Mouse (Mus musculus) heart, adult 9 months (tissue): Measurements from ENCODE around the gene Dlgap1.

Experiments used
- DNase-seq, 2 experiments: peaks; one replicate each; pipeline ENCODE4 v3.0.0; 2022; ENCODE audit warnings: low spot score in 2 of 2

The Dlgap1 gene

GRCm38 (mm10) chr17:70457103-70457502 lies 488.2 kb downstream of the Dlgap1 start:
- no peak for DNase-seq

GRCm38 (mm10) chr17:70462231-70462630 lies 493.4 kb downstream of the Dlgap1 start:
- DNase-seq = no peak

GRCm38 (mm10) chr17:70462771-70463491 lies 494.1 kb downstream of the Dlgap1 start:
- no peak for DNase-seq

GRCm38 (mm10) chr17:70466413-70466812 lies 497.5 kb downstream of the Dlgap1 start:
- DNase-seq = no peak

GRCm38 (mm10) chr17:70470970-70471371 lies 502.1 kb downstream of the Dlgap1 start:
- no peak for DNase-seq

GRCm38 (mm10) chr17:70472162-70472561 lies 503.3 kb downstream of the Dlgap1 start:
- DNase-seq = no peak

GRCm38 (mm10) chr17:70473871-70474270 lies 505.0 kb downstream of the Dlgap1 start:
- DNase-seq = no peak

- DNase-seq = no peak
Observed at GRCm38 (mm10) chr17:70483716-70484115, 514.8 kb downstream of the Dlgap1 start.

- no peak for DNase-seq
Observed at GRCm38 (mm10) chr17:70485668-70486067, 516.8 kb downstream of the Dlgap1 start.

- no peak for DNase-seq
Observed at GRCm38 (mm10) chr17:70486259-70486658, 517.4 kb downstream of the Dlgap1 start.

- DNase-seq = no peak
Observed at GRCm38 (mm10) chr17:70486831-70487230, 518.0 kb downstream of the Dlgap1 start.

- peak in 1 of 2 experiments; percentile 2 for DNase-seq
Observed at GRCm38 (mm10) chr17:70488784-70489265, 520.0 kb downstream of the Dlgap1 start.

- DNase-seq = no peak
Observed at GRCm38 (mm10) chr17:70491575-70491974, 522.7 kb downstream of the Dlgap1 start.

- no peak for DNase-seq
Observed at GRCm38 (mm10) chr17:70494338-70494737, 525.5 kb downstream of the Dlgap1 start.

- no peak for DNase-seq
Observed at GRCm38 (mm10) chr17:70498256-70498655, 529.4 kb downstream of the Dlgap1 start.

- no peak for DNase-seq
Observed at GRCm38 (mm10) chr17:70501933-70502332, 533.1 kb downstream of the Dlgap1 start.

- no peak for DNase-seq
Observed at GRCm38 (mm10) chr17:70507759-70508158, 538.9 kb downstream of the Dlgap1 start.

GRCm38 (mm10) chr17:70510441-70510840 lies 541.6 kb downstream of the Dlgap1 start:
- no peak for DNase-seq

GRCm38 (mm10) chr17:70511401-70511800 lies 542.5 kb downstream of the Dlgap1 start:
- DNase-seq = no peak

- no peak for DNase-seq
Observed at GRCm38 (mm10) chr17:70513736-70514135, 544.9 kb downstream of the Dlgap1 start.

GRCm38 (mm10) chr17:70516506-70516905 lies 547.6 kb downstream of the Dlgap1 start:
- DNase-seq = no peak

- no peak for DNase-seq
Observed at GRCm38 (mm10) chr17:70517333-70517732, 548.5 kb downstream of the Dlgap1 start.

GRCm38 (mm10) chr17:70521058-70521851 lies 552.4 kb downstream of the Dlgap1 start:
- DNase-seq = no peak
